Mouse (Mus musculus) testis, adult 2 months (tissue): ENCODE results near the gene Megf11. TPM values are rescaled to one million over a fixed set of nuclear protein-coding genes. Genes with fewer than 3 reads are reported as not detected.
A peak's percentile ranks its signal among the peaks of the same experiment; 100 is the strongest.

Experiments
- H3K27ac ChIP-seq: fragments of 200-500 bp; 2 replicates; pipeline ENCODE4 v1.5.1; 2012; ENCODE audit warnings: low read depth, low read length; ENCODE audit not compliant: control insufficient read depth, insufficient read depth
- H3K27me3 ChIP-seq: fragments of 200-500 bp; 2 replicates; pipeline ENCODE4 v1.6.1; 2012; ENCODE audit warnings: mild to moderate bottlenecking, low read length, moderate library complexity; ENCODE audit not compliant: control insufficient read depth, insufficient read depth
- H3K36me3 ChIP-seq: fragments of 200-500 bp; 2 replicates; pipeline ENCODE4 v1.6.1; 2012; ENCODE audit warnings: mild to moderate bottlenecking, low read length; ENCODE audit not compliant: control insufficient read depth, insufficient read depth
- H3K4me1 ChIP-seq: fragments of 200-500 bp; 2 replicates; pipeline ENCODE4 v1.6.1; 2012; ENCODE audit warnings: low read length; ENCODE audit not compliant: control insufficient read depth, insufficient read depth
- H3K4me3 ChIP-seq: fragments of 200-500 bp; 2 replicates; pipeline ENCODE4 v1.5.1; 2012; ENCODE audit warnings: low read depth, mild to moderate bottlenecking, low read length, moderate library complexity, mixed read lengths; ENCODE audit not compliant: control insufficient read depth
- CTCF ChIP-seq: fragments of 200-500 bp; IDR thresholded peaks from 2 replicates; pipeline ENCODE4 v1.5.1; 2012; ENCODE audit warnings: low read depth, mild to moderate bottlenecking, inconsistent platforms, low read length, moderate library complexity; ENCODE audit not compliant: control insufficient read depth, insufficient read depth, insufficient replicate concordance
- POLR2A ChIP-seq: fragments of 200-500 bp; IDR thresholded peaks from 2 replicates; pipeline ENCODE4 v1.6.1; 2012; ENCODE audit warnings: low read depth, mild to moderate bottlenecking, inconsistent platforms, low read length, moderate library complexity; ENCODE audit not compliant: control insufficient read depth
- polyA plus RNA-seq: library from polyadenylated mRNA; depleted of rRNA; stranded (reverse); fragments of >200 nt; gene quantifications from 2 replicates; pipeline ENCODE4 v1.2.3, GENCODE M21; 2012

Gene Megf11
- polyA plus RNA-seq, 1 experiment: 0.30 TPM

DNA sequence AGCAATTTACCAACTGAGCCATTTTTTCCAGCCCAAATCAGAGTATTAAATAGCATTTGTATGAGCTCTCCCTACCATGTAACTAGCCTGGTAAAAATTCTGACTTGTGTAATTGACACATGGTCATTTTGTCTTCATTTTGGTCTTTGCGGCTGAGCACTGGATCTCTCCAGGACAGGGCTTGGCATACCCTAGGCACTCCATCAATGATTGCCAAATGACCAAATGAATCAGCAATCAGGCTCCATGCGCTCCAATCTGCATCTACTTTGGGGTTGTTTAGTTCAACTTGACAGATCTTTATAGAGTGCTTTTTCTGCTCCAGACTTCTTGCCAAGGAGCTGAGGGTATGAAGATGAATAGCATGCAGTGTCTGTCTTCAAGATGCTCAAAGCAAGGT is 9.0 kb upstream of the Megf11 start:
- Histone ChIP-seq H3K4me3 (no peak overlapping the region), H3K27ac (no peak overlapping the region), H3K4me1 (no peaks in the 10 kb centered on the region), H3K36me3 (no peaks in the 10 kb centered on the region), H3K27me3 (no peaks in the 10 kb centered on the region)
- TF ChIP-seq POLR2A (no peak), CTCF (no peak)

DNA sequence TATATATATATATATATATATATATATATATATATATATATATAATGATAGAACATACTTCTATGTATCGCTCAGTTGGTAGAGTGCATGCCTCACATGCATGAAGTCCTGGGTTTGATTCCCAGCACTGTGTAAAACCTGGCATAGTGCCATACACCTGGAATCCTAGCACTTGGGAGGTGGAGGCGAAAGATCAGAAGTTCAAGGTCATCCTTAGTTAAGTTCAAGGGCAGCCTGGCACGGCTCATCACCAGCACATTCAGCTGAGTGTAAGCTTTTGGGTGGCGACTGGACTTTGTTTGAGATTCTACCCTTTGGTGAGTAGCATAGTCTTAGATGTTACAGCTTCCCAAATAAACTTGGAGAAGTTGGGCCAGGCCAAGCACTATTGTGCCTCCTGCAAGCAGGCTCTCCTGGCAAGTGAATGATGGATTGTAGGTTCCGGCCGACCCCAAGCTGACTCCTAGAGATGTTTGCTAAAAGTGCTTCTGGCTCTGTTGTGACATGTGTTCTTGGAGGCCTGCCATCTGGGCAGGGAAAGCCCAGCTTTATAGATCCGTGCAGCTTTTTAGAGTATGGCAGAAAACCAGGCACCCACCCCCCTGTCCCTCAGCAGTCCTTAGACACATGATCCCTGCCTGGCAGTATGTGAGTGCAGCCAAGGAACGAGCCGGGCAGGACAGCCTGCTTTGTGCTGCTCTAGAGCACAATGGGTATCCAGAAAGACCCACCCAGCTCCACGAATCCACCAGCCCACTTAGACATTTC is 2.2 kb upstream of the Megf11 start:
- no peak overlapping the region for H3K27ac ChIP-seq
- H3K4me1 ChIP-seq: peaks cover 11% of the 10 kb centered on the region
- H3K4me3 ChIP-seq: no peak overlapping the region
- no peaks in the 10 kb centered on the region for H3K36me3 ChIP-seq
- TF ChIP-seq CTCF (no peak), POLR2A (no peak)
- no peaks in the 10 kb centered on the region; the same call in 1 of the 2 replicates for H3K27me3 ChIP-seq

DNA sequence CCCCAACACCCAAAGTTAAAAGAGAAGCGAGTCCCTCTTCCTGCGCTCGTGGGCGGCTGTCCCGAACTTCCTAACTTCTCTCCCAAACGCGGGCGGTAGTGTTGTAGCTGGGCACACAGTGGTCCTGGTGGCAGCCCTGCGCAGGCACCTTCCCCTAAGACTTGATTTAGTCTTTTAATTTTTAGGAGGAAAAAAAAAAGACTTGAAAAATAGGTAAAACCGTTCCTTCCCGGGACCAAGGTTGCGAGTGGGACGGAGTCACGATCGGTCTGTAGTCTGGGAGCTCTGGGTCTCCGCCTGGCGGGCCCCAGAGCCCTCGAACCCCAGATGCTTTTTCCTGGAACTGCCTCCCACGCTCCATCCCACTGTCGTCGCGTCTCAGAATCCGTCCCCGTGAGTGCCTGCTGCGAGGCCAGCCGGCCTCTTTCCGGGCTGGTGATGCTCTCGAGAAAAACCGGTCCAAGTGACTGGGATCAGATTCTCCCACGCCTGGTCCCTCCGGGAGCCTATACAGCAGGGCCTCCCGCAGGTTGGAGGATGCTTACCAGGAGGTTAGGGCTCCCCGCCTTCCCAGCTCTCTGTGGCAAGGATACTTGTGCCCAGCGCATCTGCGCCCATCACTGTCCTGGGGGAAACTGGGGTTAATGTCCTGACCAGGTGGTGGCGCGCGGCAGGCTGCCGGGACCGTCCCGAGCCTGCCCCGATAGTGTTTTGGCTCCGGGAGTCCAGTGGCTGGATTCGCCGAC is 1.2 kb downstream of the Megf11 start:
- H3K27me3 ChIP-seq: no peaks in the 10 kb centered on the region; the same call in 1 of the 2 replicates

DNA sequence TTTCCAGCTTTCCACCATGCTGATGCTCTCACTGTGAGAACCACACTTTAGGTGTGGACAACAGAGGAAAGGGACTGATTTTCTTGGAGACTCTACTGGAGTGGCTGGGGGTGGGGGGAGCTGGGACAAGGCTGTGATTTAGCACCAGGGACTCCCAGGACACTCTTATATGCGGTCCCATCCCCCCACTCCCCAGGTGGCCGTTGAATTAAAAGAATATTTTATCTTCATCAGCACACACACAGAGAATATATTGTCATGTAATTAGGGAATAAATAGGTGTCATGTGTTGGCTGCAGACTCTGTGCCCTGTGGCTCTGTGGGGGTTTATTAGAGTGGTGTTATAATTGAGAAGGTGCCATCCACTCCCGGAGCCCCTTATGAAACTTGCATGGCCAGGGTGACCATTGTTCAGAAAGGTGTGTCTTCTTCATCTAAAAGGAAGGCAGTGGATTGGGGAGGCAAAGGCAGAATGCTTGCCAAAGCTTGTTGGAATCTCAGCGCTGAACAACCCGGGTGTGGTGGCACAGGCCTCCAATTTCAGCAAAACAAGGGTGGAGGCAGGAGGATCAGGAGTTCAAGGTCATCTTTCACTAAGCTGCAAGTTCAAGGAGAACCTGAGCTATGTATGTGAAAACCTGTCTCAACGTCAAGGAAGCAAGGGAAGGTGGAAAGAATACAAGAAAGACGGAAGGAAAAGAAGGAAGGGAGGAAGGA is 4.3 kb downstream of the Megf11 start:
- Histone ChIP-seq H3K4me1 (peaks cover 20% of the 10 kb centered on the region), H3K36me3 (no peaks in the 10 kb centered on the region), H3K27me3 (no peaks in the 10 kb centered on the region; the same call in 1 of the 2 replicates), H3K4me3 (no peak overlapping the region), H3K27ac (no peak overlapping the region)
- TF ChIP-seq POLR2A (no peak), CTCF (no peak)

More for the DNA sequence above, 1.2 kb downstream of the Megf11 start:
- Histone ChIP-seq H3K4me1 (peaks cover 11% of the 10 kb centered on the region), H3K36me3 (no peaks in the 10 kb centered on the region), H3K27ac (no peak overlapping the region), H3K4me3 (peak overlapping the region; percentile 68)
- TF ChIP-seq POLR2A (no peak), CTCF (no peak)

DNA sequence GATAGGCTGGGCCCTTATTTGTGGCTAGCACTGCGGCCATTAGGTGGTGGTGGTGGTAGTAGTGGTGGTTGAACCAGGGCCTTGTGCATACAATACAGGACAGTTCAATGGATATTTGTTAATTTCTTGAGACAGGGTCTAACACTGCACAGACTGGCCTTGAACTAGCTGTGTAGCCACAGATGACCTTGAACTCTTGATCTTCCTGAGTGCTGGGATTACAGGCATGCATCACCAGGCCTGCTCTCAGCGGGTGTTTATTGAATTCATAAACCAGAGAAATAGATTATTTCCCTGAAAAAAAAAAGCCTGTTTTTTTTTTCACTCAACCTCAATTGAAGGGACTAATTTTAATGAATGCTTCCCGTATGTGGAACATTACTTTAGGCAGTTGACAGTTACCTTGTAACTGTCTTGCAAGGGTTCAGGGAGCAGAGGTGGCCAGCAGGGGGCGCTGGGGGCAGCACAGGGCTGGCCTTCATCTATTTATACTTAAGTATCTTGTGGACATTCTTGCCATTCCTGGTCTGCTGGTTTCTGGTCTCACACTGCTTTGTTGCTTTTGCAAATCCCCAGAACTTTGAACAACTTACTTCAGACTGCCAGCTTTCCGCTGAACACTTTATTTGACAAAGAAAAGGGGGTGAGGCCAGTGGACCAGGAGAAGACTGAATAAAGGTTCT is 8.6 kb downstream of the Megf11 start:
- Histone ChIP-seq H3K27ac (no peak overlapping the region; the same call in 1 of the 2 replicates), H3K36me3 (no peaks in the 10 kb centered on the region), H3K4me3 (no peak overlapping the region), H3K27me3 (no peaks in the 10 kb centered on the region), H3K4me1 (peaks cover 10% of the 10 kb centered on the region)
- TF ChIP-seq CTCF: peak; percentile 77; the same call in 1 of the 2 replicates
- TF ChIP-seq POLR2A: no peak

DNA sequence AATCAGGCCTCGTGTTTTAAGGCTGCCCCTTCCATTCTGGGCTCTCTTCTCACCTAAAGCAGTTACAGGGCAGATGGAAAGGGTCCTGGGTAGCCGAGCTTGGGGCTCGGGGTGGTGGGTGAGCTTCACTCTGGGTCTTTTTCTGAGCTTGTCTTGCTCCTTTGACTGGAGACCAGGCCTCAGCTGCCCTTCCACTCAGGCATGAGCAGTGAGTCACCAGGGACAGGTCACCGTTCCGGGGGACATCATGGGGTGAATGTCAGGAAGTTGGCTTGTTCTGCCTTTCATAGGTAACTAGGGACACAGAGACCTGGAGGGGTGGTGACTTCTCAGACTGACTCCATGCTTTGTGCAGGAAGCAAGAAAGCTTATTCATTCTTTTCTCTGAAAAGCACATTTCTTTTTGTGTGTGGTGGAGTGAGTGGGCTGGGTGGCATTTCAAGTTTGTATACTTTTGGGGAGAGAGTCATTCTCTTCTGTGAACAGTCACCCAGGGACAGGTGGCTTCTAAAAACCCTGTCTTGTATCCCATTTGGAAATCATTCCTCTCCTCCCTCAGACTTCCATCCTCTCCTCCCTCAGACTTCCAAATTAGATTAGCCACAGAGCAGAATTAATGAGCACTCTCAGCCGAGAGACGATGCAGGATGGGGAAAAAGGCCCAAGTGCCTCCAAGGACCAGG is 10.0 kb downstream of the Megf11 start:
- TF ChIP-seq POLR2A (no peak), CTCF (no peak)
- H3K36me3 ChIP-seq: no peaks in the 10 kb centered on the region
- H3K27ac ChIP-seq: no peak overlapping the region
- H3K4me3 ChIP-seq: no peak overlapping the region
- no peaks in the 10 kb centered on the region for H3K27me3 ChIP-seq
- H3K4me1 ChIP-seq: peaks cover 10% of the 10 kb centered on the region

DNA sequence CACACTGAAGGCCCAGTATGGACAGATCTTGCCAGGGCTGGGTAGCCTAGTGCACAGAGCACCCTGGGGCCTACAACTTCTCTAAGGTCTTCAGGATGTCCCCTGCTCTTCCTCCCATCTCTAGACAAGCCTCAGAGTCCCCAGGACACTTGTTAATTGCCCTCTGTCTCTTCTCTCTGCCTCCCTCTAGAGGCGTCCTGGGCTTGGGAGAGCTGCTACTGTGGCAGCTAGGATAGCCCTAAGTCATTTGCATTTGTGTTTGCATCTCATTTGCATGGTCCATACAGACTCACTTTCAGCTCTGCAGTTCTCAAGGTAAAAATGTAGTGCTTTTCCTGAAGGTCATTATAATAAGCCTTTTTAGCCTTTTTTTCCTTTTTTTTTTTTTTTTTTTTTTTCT is 11.7 kb downstream of the Megf11 start:
- Histone ChIP-seq H3K27me3 (no peaks in the 10 kb centered on the region), H3K36me3 (no peaks in the 10 kb centered on the region), H3K4me3 (no peak overlapping the region), H3K27ac (no peak overlapping the region), H3K4me1 (peaks cover 10% of the 10 kb centered on the region)
- TF ChIP-seq CTCF (peak; percentile 43; the same call in 1 of the 2 replicates), POLR2A (no peak)
